Mouse (Mus musculus): ENCODE data around the gene Tmem108.

Gene Tmem108

DNA sequence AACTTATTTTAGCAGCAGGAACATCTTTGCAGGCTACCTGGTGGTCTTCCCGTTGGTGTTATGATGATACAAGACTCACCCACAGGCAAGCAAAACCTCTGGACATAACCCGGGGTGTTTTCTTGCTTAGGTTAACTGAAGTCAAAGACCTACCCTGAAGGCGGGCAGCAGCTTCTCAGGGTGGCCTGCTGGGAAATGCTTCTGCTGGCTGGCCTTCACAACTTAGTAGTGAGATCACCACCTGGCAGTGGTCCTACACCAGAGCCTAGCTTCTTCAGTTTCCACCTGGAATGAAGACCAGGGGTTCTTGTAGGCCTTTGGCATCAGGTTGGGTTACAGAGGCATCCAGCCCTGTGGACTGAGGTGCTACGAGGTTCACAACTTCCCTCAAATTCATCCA is 169.7 kb downstream of the Tmem108 start:
- no peak for DNase-seq (ENCODE audit: low spot score in 2 of 2)

- no peak for DNase-seq (ENCODE audit: low spot score in 2 of 2)
These were observed 170.8 kb downstream of the Tmem108 start for GRCm38 (mm10) chr9:103590801-103591200.

- no peak for DNase-seq (ENCODE audit: low spot score in 2 of 2)
These were observed 176.8 kb downstream of the Tmem108 start for GRCm38 (mm10) chr9:103584865-103585264.

DNA sequence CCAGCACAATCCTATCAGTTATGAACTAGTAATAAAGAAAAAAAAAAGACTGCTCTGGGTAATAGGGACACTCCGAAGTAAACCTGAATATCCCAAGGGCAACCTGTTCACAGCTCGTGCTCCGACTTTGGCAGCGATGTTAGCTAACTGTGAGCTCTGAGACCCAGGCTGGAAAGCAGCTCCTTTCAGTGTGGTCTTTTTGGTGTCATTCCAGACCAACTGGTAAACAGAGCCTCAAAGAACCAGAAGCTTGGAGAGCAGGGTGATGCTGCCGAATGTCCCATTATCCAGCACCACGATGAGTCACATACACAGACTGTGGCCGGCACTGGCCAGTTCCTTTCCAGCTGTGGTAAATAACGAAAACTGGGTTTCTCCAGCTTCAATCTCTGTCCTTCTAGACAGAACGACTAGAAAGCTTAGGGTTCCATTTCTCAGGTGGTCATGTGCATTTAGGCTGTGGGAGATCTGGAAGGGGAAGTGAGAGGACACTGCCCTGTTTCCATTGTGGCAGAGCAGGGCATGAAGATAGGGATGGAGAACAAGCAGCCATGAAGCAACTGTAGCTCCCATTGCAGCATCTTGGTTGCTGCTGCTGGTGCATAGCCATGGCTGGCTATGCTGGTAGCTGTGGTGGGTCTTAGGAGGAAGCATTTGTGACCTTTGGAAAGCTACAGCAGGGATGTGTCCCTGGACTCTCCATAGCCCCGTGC is 179.2 kb downstream of the Tmem108 start:
- DNase-seq (ENCODE audit: low spot score in 2 of 2), result no peak

DNA sequence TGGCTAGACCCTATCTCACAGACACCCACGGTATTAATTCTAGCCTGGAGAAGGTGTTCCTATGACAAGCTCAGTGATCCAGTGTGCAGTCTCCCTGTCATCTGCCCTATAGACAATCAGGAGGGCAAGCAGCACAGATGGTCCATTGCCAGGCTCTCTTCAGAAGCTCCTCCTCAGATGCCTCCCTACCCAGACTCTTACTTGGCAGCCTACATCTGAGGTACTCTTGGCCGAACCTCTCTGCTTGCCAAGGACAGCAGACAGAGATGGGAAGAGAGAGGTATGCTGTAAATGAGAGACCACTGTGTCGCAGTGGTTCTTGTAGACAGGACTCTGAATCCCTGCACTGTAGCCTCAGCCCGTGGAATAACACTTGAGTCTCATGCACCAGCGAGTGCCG is 181.0 kb downstream of the Tmem108 start:
- no peak for DNase-seq (ENCODE audit: low spot score in 2 of 2)

DNA sequence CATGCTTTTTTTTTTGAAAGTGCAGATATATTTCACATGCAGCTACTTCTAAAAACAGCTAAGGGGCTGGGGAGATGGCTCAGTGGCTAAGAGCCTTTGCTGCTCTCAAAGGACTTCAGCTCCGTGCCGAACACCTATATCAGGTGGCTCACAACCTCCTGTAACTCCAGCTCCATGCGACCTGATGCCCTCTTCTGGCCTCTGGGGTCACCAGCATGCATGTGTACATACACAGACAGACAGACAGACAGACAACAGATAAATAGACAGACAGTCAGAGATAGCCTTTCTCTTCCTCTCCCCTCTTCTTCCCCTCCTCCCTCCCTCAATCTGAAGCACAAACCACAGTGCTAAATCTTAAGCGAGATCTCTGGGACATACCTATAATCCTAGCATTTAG is 181.5 kb downstream of the Tmem108 start:
- DNase-seq (ENCODE audit: low spot score in 2 of 2), result no peak

- no peak for DNase-seq (ENCODE audit: low spot score in 2 of 2)
These were observed 182.1 kb downstream of the Tmem108 start for GRCm38 (mm10) chr9:103579411-103580026.

- no peak for DNase-seq (ENCODE audit: low spot score in 2 of 2)
These were observed 183.9 kb downstream of the Tmem108 start for GRCm38 (mm10) chr9:103577731-103578130.

DNA sequence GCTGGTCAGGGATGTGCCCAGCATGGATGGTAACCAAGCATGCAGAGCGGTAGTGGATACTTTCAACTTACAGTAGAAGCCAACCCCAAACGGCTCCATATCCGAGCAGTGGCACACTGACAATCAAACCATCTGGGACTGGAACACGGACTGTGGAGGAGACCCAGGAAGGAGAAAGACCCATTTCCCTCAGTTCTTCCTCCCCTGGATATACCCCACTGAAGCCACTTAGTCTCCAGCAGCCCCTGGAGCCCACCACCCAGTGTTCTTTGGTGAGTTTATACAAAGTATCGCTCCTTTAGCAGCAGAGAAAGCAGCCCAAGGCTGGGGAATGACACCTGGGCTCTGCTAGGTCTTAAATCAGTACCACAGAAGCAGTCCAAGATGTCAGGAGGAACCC is 184.5 kb downstream of the Tmem108 start:
- no peak for DNase-seq (ENCODE audit: low spot score in 2 of 2)

GRCm38 (mm10) chr9:103575901-103576300 is 185.7 kb downstream of the Tmem108 start:
- DNase-seq (ENCODE audit: low spot score in 2 of 2), result no peak

- DNase-seq (ENCODE audit: low spot score in 2 of 2), result no peak
These were observed 187.5 kb downstream of the Tmem108 start for GRCm38 (mm10) chr9:103573994-103574750.

GRCm38 (mm10) chr9:103570158-103570741 is 191.4 kb downstream of the Tmem108 start:
- no peak for DNase-seq (ENCODE audit: low spot score in 2 of 2)

GRCm38 (mm10) chr9:103568983-103569382 is 192.7 kb downstream of the Tmem108 start:
- no peak for DNase-seq (ENCODE audit: low spot score in 2 of 2)

DNA sequence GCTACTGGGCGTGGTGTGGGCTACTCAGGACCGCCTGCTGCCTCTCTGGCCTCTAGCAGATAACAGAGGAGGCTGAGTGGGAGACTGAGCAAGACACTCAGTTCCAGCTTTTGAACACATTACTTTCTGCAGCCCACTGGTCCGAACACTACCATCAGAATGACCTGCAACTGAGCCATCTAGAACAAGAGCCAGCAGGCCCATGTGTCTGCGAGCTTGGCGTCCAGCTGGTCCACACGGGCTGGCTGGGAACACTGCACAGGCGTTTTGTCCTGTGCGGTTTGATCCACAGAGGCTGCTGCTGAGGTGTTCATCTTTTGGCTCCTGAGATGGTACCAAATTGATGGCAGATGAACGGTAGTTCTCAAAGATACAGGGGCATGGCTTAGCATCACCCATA is 196.5 kb downstream of the Tmem108 start:
- DNase-seq (ENCODE audit: low spot score in 2 of 2), result no peak

GRCm38 (mm10) chr9:103563864-103564610 is 197.6 kb downstream of the Tmem108 start:
- peak in 1 of 2 experiments; percentile 17 for DNase-seq (ENCODE audit: low spot score in 2 of 2)

GRCm38 (mm10) chr9:103562063-103562462 is 199.6 kb downstream of the Tmem108 start:
- no peak for DNase-seq (ENCODE audit: low spot score in 2 of 2)

GRCm38 (mm10) chr9:103558741-103559140 is 202.9 kb downstream of the Tmem108 start:
- DNase-seq (ENCODE audit: low spot score in 2 of 2), result no peak

GRCm38 (mm10) chr9:103558240-103558639 is 203.4 kb downstream of the Tmem108 start:
- DNase-seq (ENCODE audit: low spot score in 2 of 2), result no peak

DNA sequence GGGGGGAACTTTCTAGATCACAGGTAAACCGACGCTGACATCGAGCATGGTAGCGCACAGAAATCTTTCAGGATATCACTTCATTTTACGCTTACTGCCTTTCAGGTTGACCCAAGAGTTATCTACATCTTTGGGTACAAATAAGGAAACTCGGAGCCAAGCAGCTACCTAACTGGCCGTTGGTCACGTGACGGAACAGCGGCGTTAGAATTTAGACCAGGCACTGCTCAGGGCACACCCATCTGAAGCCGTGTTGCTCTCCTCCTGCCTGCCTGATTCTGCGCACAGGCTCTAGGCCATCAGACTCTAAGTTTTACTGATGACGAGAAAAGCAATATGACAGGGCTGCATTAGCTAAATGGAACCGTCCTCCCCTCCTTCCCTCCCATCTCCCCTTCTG is 204.6 kb downstream of the Tmem108 start:
- no peak for DNase-seq (ENCODE audit: low spot score in 2 of 2)

GRCm38 (mm10) chr9:103555334-103555733 is 206.3 kb downstream of the Tmem108 start:
- no peak for DNase-seq (ENCODE audit: low spot score in 2 of 2)

DNA sequence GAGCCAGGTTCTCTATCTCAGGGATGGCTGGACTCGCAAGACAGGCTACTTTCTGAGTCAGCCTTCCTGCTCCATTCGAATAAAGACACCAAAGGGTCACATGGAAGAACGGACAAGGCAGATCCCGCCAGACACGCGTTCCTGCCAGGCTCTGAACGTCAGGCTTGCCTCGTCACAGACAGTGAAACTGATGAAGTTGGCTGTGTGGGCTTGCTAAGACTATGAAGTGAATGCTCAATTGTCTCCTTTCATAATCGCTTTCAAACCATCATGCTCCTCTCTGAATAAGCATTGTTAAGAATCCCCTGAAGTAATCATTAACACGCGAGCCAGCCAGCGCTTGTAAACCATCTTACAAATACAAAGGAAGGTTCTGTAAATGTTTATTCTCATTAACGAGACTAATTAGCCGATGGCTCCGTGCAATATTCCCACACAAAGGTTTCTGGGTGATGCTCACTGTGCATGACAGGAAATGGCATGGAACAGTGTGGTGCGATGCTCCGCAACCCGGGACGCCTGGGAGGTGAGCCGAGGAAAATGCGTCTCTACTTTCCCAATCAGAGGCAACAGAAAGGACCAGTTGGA is 210.9 kb downstream of the Tmem108 start:
- no peak for DNase-seq (ENCODE audit: low spot score in 2 of 2)
